Mouse (Mus musculus): ENCODE measurements at regions not wholly inside any gene's neighbourhood (a gene's known extent, or its start where the extent isn't known, plus 50 kb on each side); places are given as distances from the start of the nearest gene placed in this dataset.
"Not testable (repeated sequence)": the region's sequence is repeated elsewhere in the genome, so short reads cannot be mapped to it uniquely, and the experiment has no call there.

GRCm38 (mm10) chr17:79977154-79977571 lies 81.2 kb upstream of the Atl2 start:
- DNase-seq (ENCODE audit: low spot score in 2 of 2), result no peak

GRCm38 (mm10) chr17:79976518-79977100 lies 80.7 kb upstream of the Atl2 start:
- no peak for DNase-seq (ENCODE audit: low spot score in 2 of 2)

GRCm38 (mm10) chr17:79975997-79976443 lies 80.1 kb upstream of the Atl2 start:
- no peak for DNase-seq (ENCODE audit: low spot score in 2 of 2)

GRCm38 (mm10) chr17:79975150-79975757 lies 79.3 kb upstream of the Atl2 start:
- DNase-seq (ENCODE audit: low spot score in 2 of 2), result not testable (repeated sequence)

GRCm38 (mm10) chr17:79971721-79972336 lies 75.9 kb upstream of the Atl2 start:
- no peak for DNase-seq (ENCODE audit: low spot score in 2 of 2)

- DNase-seq (ENCODE audit: low spot score in 2 of 2), result no peak
Observed at GRCm38 (mm10) chr17:79969500-79969972, 73.6 kb upstream of the Atl2 start.

- no peak for DNase-seq (ENCODE audit: low spot score in 2 of 2)
Observed at GRCm38 (mm10) chr17:79968819-79969218, 72.9 kb upstream of the Atl2 start.

GRCm38 (mm10) chr17:79966981-79967380 lies 71.1 kb upstream of the Atl2 start:
- DNase-seq (ENCODE audit: low spot score in 2 of 2), result no peak

GRCm38 (mm10) chr17:79965625-79966024 lies 69.7 kb upstream of the Atl2 start:
- DNase-seq (ENCODE audit: low spot score in 2 of 2), result no peak

- no peak for DNase-seq (ENCODE audit: low spot score in 2 of 2)
Observed at GRCm38 (mm10) chr17:79964850-79965249, 68.9 kb upstream of the Atl2 start.

- no peak for DNase-seq (ENCODE audit: low spot score in 2 of 2)
Observed at GRCm38 (mm10) chr17:79963330-79963729, 67.4 kb upstream of the Atl2 start.

- DNase-seq (ENCODE audit: low spot score in 2 of 2), result peak in 1 of 2 experiments; percentile 22
Observed at GRCm38 (mm10) chr17:79961391-79961790, 65.5 kb upstream of the Atl2 start.

GRCm38 (mm10) chr17:79960688-79961087 lies 64.8 kb upstream of the Atl2 start:
- DNase-seq (ENCODE audit: low spot score in 2 of 2), result no peak

GRCm38 (mm10) chr17:79955267-79955666 lies 59.3 kb upstream of the Atl2 start:
- no peak for DNase-seq (ENCODE audit: low spot score in 2 of 2)

- DNase-seq (ENCODE audit: low spot score in 2 of 2), result peak in 1 of 2 experiments; percentile 19
Observed at GRCm38 (mm10) chr17:79954624-79955244, 58.8 kb upstream of the Atl2 start.

- DNase-seq (ENCODE audit: low spot score in 2 of 2), result peak; percentile 27 to 63
Observed at GRCm38 (mm10) chr17:79948591-79949475, 52.9 kb upstream of the Atl2 start.
